Mouse (Mus musculus) hindbrain, embryonic 16.5 days (tissue): ENCODE results near the gene Nr6a1. TPM values are rescaled to one million over a fixed set of nuclear protein-coding genes. Genes with fewer than 3 reads are reported as not detected.

Experiments
- ATAC-seq: fragments of 200-750 bp; cut with Nextera tagmentation; 2 replicates; pipeline ENCODE4 v1.8.0; 2017; ENCODE audit warnings: moderate TSS enrichment, moderate library complexity
- H3K27ac ChIP-seq: fragments of 300-500 bp; sonication (generic); 2 replicates; pipeline ENCODE4 v1.5.1; 2014; ENCODE audit warnings: low read depth, mild to moderate bottlenecking, control low read depth, low read length, moderate library complexity
- H3K27me3 ChIP-seq: fragments of 300-500 bp; sonication (generic); replicated peaks from 2 replicates; pipeline ENCODE4 v1.6.1; 2014; ENCODE audit warnings: low read length; ENCODE audit not compliant: control insufficient read depth, insufficient read depth
- H3K36me3 ChIP-seq: fragments of 300-500 bp; sonication (generic); 2 replicates; pipeline ENCODE4 v1.6.1; 2014; ENCODE audit warnings: mild to moderate bottlenecking, low read length, moderate library complexity, mixed read lengths; ENCODE audit not compliant: control insufficient read depth, insufficient read depth
- H3K4me1 ChIP-seq: fragments of 300-500 bp; sonication (generic); 2 replicates; pipeline ENCODE4 v1.6.1; 2014; ENCODE audit warnings: low read depth, low read length; ENCODE audit not compliant: control insufficient read depth, insufficient read depth
- H3K4me2 ChIP-seq: fragments of 300-500 bp; sonication (generic); 2 replicates; pipeline ENCODE4 v1.6.1; 2014; ENCODE audit warnings: mild to moderate bottlenecking, low read length, control low read depth, moderate library complexity
- H3K4me3 ChIP-seq: fragments of 300-500 bp; sonication (generic); 2 replicates; pipeline ENCODE4 v1.5.1; 2014; ENCODE audit warnings: mild to moderate bottlenecking, low read length, control low read depth, moderate library complexity
- H3K9ac ChIP-seq: fragments of 300-500 bp; sonication (generic); 2 replicates; pipeline ENCODE4 v1.6.1; 2014; ENCODE audit warnings: low read depth, mild to moderate bottlenecking, control low read depth, low read length, moderate library complexity
- H3K9me3 ChIP-seq: fragments of 300-500 bp; sonication (generic); 2 replicates; pipeline ENCODE4 v1.6.1; 2014; ENCODE audit warnings: mild to moderate bottlenecking, low read length, moderate library complexity; ENCODE audit not compliant: control insufficient read depth
- WGBS: fragments of 180-500 bp; shearing (Covaris S2); extraction: QIAGEN DNeasy Blood & Tissue Kit; methylation state at CpG from one replicate; pipeline ENCODE4 v1.1.7; 2014; 5-methylcytosine and 5-hydroxymethylcytosine counted together
- polyA plus RNA-seq: library from polyadenylated mRNA; unstranded; fragments of >200 nt; fragmentation: Nextera tagmentation; extraction: Ambion mirVana; gene quantifications from 2 replicates; pipeline ENCODE4 v1.2.1, GENCODE M21; 2015

The Nr6a1 gene
- polyA plus RNA-seq, 1 experiment from 2014 or later = 2.4 TPM

GRCm38 (mm10) chr2:38783364-38783763 lies 144.1 kb downstream of the Nr6a1 start:
- Histone ChIP-seq H3K27me3 (no peaks in the 10 kb centered on the region), H3K36me3 (no peaks in the 10 kb centered on the region), H3K4me1 (peaks cover 3% of the 10 kb centered on the region), H3K27ac (no peak overlapping the region), H3K4me2 (no peak overlapping the region), H3K4me3 (no peak overlapping the region), H3K9ac (no peak overlapping the region), H3K9me3 (no peaks in the 10 kb centered on the region)
- no peak for ATAC-seq
- 37% methylated on average over 5 of the region's 5 CpGs for WGBS

- ATAC-seq = no peak
- WGBS = 10% methylated on average over 1 of the region's 1 CpGs
- H3K4me2 ChIP-seq = no peak overlapping the region
Observed at GRCm38 (mm10) chr2:38782731-38783130, 144.8 kb downstream of the Nr6a1 start.

GRCm38 (mm10) chr2:38781945-38782720 lies 145.4 kb downstream of the Nr6a1 start:
- Histone ChIP-seq H3K9me3 (no peaks in the 10 kb centered on the region), H3K27me3 (no peaks in the 10 kb centered on the region), H3K4me3 (no peak overlapping the region), H3K9ac (no peak overlapping the region), H3K36me3 (no peaks in the 10 kb centered on the region), H3K27ac (peak overlapping the region; percentile 23; the same call in 1 of the 2 replicates), H3K4me1 (peaks cover 3% of the 10 kb centered on the region), H3K4me2 (peak overlapping the region; percentile 3; the same call in 1 of the 2 replicates)
- WGBS = 6% methylated on average over 6 of the region's 6 CpGs
- peak; percentile 61 for ATAC-seq

More at GRCm38 (mm10) chr2:38782731-38783130, 144.8 kb downstream of the Nr6a1 start:
- H3K27ac ChIP-seq = no peak overlapping the region
- H3K4me1 ChIP-seq = peaks cover 3% of the 10 kb centered on the region
- H3K9me3 ChIP-seq = no peaks in the 10 kb centered on the region
- no peak overlapping the region for H3K9ac ChIP-seq
- H3K27me3 ChIP-seq = no peaks in the 10 kb centered on the region
- H3K4me3 ChIP-seq = no peak overlapping the region
- H3K36me3 ChIP-seq = no peaks in the 10 kb centered on the region

- Histone ChIP-seq H3K4me2 (no peak overlapping the region), H3K9me3 (no peaks in the 10 kb centered on the region), H3K4me3 (no peak overlapping the region), H3K36me3 (no peaks in the 10 kb centered on the region), H3K4me1 (peaks cover 3% of the 10 kb centered on the region), H3K9ac (no peak overlapping the region), H3K27ac (no peak overlapping the region), H3K27me3 (no peaks in the 10 kb centered on the region)
- ATAC-seq = no peak
- WGBS = 82% methylated on average over 2 of the region's 2 CpGs
Observed at GRCm38 (mm10) chr2:38779939-38780338, 147.5 kb downstream of the Nr6a1 start.

DNA sequence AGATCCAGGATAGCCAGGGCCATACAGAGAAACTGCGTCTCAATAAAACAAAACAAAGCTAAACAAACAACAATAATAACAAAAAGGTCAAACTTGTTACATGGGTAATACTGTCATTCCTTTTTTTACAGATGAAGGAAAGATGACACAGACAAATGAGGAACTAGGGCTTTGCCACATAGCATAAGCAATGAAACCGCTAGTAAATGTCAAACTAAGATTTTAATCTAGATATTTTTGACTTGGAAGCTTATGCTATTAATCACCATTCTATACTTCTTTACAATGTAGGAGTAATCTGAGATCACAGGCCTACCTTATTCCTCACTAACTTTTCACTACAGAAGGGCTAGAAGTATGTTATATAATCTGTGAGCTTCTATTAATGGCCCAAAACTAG lies 150.2 kb downstream of the Nr6a1 start:
- Histone ChIP-seq H3K4me1 (peaks cover 2% of the 10 kb centered on the region), H3K27ac (no peak overlapping the region), H3K4me3 (no peak overlapping the region), H3K9me3 (no peaks in the 10 kb centered on the region), H3K27me3 (no peaks in the 10 kb centered on the region), H3K9ac (no peak overlapping the region), H3K36me3 (no peaks in the 10 kb centered on the region), H3K4me2 (no peak overlapping the region)
- ATAC-seq = no peak
- WGBS = 84% methylated on average over 2 of the region's 2 CpGs

DNA sequence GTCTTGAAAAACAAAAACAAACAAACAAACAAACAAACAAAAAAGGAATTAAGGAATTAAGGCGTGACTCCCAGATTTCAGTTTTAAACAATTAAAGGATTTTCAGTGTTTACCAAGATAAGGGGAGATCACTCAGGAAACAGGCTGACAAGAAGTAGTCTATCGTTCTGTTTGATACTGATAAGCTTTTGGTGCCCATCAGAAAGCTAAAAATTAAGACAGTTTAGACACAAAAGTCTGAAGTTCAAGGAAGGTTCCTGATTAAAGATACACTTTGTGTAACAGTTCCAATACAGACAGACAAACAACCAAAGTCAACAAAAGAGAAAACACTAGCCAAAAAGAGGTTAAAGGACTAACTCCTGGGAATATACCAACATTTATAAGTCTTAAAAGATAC lies 152.6 kb downstream of the Nr6a1 start:
- 95% methylated on average over 2 of the region's 2 CpGs for WGBS
- no peaks in the 10 kb centered on the region for H3K36me3 ChIP-seq
- no peak overlapping the region for H3K27ac ChIP-seq
- no peaks in the 10 kb centered on the region for H3K4me1 ChIP-seq
- no peaks in the 10 kb centered on the region for H3K27me3 ChIP-seq
- no peak for ATAC-seq
- no peaks in the 10 kb centered on the region for H3K9me3 ChIP-seq
- H3K4me2 ChIP-seq = no peak overlapping the region
- no peak overlapping the region for H3K9ac ChIP-seq
- no peak overlapping the region for H3K4me3 ChIP-seq

DNA sequence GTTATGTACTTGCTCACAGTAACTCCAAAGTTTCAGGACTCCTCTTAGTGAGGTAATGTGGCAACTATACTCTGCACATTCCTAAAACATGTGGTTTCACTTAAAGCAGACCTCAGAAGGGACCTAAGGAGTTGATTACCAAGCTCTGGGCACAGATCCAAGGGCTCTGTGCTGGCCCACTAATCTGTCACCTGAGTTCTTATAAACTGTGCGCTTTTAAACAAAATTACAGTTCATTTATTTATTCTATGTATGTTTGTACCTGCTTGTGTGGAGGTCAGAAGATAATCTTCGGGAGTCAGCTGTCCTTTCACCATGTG lies 156.1 kb downstream of the Nr6a1 start:
- Histone ChIP-seq H3K36me3 (no peaks in the 10 kb centered on the region), H3K4me3 (no peak overlapping the region), H3K4me2 (no peak overlapping the region), H3K9me3 (no peaks in the 10 kb centered on the region), H3K27me3 (no peaks in the 10 kb centered on the region), H3K27ac (no peak overlapping the region), H3K4me1 (no peaks in the 10 kb centered on the region), H3K9ac (no peak overlapping the region)
- no peak for ATAC-seq
- WGBS = 77% methylated on average over 2 of the region's 2 CpGs

- no peaks in the 10 kb centered on the region for H3K9me3 ChIP-seq
- no peak overlapping the region for H3K4me2 ChIP-seq
- no peaks in the 10 kb centered on the region for H3K36me3 ChIP-seq
- no peaks in the 10 kb centered on the region for H3K4me1 ChIP-seq
- no peak overlapping the region for H3K9ac ChIP-seq
- H3K27ac ChIP-seq = no peak overlapping the region
- H3K27me3 ChIP-seq = no peaks in the 10 kb centered on the region
- 84% methylated on average over 5 of the region's 5 CpGs for WGBS
- no peak for ATAC-seq
- no peak overlapping the region for H3K4me3 ChIP-seq
Observed at GRCm38 (mm10) chr2:38770772-38771477, 156.6 kb downstream of the Nr6a1 start.

DNA sequence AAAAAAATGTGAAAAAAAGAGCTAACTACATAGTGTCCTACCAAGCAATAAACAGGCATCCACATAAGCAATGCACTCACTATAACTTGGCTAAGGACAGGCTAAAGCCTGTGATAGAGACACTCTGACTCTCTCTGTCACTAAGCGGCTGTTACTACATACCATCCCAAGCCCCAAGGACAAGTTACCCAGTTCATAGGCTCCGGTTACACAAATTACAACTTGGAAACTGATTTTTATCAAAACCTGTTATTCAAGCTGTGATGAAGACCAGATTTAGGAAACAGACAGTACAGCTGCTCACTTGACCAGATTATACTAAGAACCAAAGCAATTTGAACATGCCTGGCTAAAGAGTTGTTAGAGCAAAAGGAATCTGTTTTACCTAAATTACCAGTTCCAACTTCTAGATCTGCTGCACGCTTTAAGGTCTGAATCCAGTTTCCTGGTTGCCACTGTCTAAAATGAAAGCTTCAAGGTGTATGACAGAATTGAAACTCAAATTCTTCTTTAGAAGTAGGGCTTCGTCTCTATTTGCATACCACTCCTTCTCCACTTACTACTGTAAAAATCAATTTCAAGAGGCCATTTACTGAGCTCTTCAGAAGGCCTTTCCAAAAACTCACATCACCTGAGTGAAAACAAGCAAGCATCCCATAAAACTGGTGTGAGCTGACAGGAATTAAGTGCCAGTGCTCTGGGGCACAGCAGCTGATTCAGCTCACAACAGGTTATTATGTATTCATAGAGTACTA lies 160.1 kb downstream of the Nr6a1 start:
- Histone ChIP-seq H3K4me1 (no peaks in the 10 kb centered on the region), H3K9ac (no peak overlapping the region), H3K27me3 (no peaks in the 10 kb centered on the region), H3K4me2 (no peak overlapping the region), H3K4me3 (no peak overlapping the region), H3K9me3 (no peaks in the 10 kb centered on the region), H3K27ac (no peak overlapping the region), H3K36me3 (no peaks in the 10 kb centered on the region)
- 87% methylated on average over 4 of the region's 4 CpGs for WGBS
- no peak for ATAC-seq
